Mouse (Mus musculus): ENCODE measurements at regions not wholly inside any gene's neighbourhood (a gene's known extent, or its start where the extent isn't known, plus 50 kb on each side); places are given as distances from the start of the nearest gene placed in this dataset.

GRCm38 (mm10) chr15:3213721-3214120 lies 54.6 kb upstream of the Selenop start:
- intact Hi-C loops (cut with DNase I): loop anchor here (1.0 kb wide), 1 partner anchor 143 kb away; no protein-coding TSS in a partner anchor
- Histone ChIP-seq H3K36me3 (ENCODE audit: control insufficient read depth, insufficient read depth, low read length) (no peaks in the 10 kb centered on the region), H3K27ac (no peak overlapping the region), H3K4me1 (ENCODE audit: control insufficient read depth, insufficient read depth, low read length) (no peaks in the 10 kb centered on the region), H3K27me3 (ENCODE audit: control insufficient read depth, insufficient read depth, low read length) (no peaks in the 10 kb centered on the region), H3K79me2 (replicated peaks; ENCODE audit: control insufficient read depth, insufficient read depth, low read length) (no peaks in the 10 kb centered on the region), H3K9ac (ENCODE audit: low read depth, low read length) (no peak overlapping the region), H3K4me3 (no peak overlapping the region)
- TF ChIP-seq POLR2A (IDR thresholded peaks at IDR 0.05; ENCODE audit: insufficient read depth, low read depth, low read length) (no peak), CTCF (IDR thresholded peaks at IDR 0.05) (peak; percentile 84)
- WGBS: under 1% methylated on average over 4 of the region's 4 CpGs
- peak in 1 of 2 experiments; percentile 21 for DNase-seq

- no peak overlapping the region for H3K9ac ChIP-seq (ENCODE audit: low read depth, low read length)
- no peak for TF ChIP-seq POLR2A (IDR thresholded peaks at IDR 0.05; ENCODE audit: insufficient read depth, low read depth, low read length)
- TF ChIP-seq EP300 (IDR thresholded peaks at IDR 0.05; ENCODE audit: insufficient read depth, low read depth, low read length): no peak
- TF ChIP-seq CTCF (IDR thresholded peaks at IDR 0.05): no peak
- DNase-seq: no peak
- H3K4me1 ChIP-seq (ENCODE audit: control insufficient read depth, insufficient read depth, low read length): no peaks in the 10 kb centered on the region
- no peaks in the 10 kb centered on the region for H3K79me2 ChIP-seq (replicated peaks; ENCODE audit: control insufficient read depth, insufficient read depth, low read length)
- H3K27ac ChIP-seq: no peak overlapping the region
- no peaks in the 10 kb centered on the region for H3K36me3 ChIP-seq (ENCODE audit: control insufficient read depth, insufficient read depth, low read length)
- 74% methylated on average over 1 of the region's 1 CpGs for WGBS
- no peaks in the 10 kb centered on the region for H3K27me3 ChIP-seq (ENCODE audit: control insufficient read depth, insufficient read depth, low read length)
- no peak overlapping the region for H3K4me3 ChIP-seq
- intact Hi-C loops (cut with DNase I): no loop called here
Observed at GRCm38 (mm10) chr15:3215201-3215600, 53.1 kb upstream of the Selenop start.
